Mouse (Mus musculus) large intestine, adult 2 months (tissue): Measurements from ENCODE around the gene Anks1b. TPM values are rescaled to one million over a fixed set of nuclear protein-coding genes. Genes with fewer than 3 reads are reported as not detected.

Experiments used
- DNase-seq: peaks from one replicate; pipeline ENCODE4 v3.0.0-alpha.2; 2012; ENCODE audit warnings: low read depth, low spot score
- WGBS: fragments of 180-500 bp; shearing (Covaris S2); methylation state at CpG from one replicate; pipeline ENCODE4 v1.1.7; 2018; 5-methylcytosine and 5-hydroxymethylcytosine counted together
- polyA plus RNA-seq: library from polyadenylated mRNA; depleted of rRNA; stranded (reverse); fragments of >200 nt; gene quantifications from 2 replicates; pipeline ENCODE4 v1.2.3, GENCODE M21; 2012

Anks1b gene
- polyA plus RNA-seq, 1 experiment: 0.17 TPM

DNA sequence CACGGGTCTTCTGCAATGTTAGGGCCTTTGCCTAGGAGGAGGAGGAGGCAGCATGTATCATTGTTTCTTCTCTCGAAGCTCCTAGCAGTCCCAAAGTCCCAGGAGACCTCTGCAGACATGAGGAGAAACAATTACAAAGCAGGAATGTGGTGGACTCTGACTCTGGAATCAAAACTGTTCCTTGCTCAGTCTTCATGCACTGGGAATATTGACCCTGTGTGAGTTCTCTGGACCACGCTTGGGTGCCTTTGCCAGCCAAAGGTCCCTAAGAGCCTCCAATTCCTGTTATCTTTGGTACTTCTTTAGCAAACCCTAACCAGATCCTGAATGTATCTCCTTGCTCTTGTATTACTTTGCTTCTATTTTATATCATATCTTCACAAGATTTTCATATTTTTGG is 1000.9 kb downstream of the Anks1b start:
- no peak for DNase-seq
- 69% methylated on average over 3 of the region's 3 CpGs for WGBS

DNA sequence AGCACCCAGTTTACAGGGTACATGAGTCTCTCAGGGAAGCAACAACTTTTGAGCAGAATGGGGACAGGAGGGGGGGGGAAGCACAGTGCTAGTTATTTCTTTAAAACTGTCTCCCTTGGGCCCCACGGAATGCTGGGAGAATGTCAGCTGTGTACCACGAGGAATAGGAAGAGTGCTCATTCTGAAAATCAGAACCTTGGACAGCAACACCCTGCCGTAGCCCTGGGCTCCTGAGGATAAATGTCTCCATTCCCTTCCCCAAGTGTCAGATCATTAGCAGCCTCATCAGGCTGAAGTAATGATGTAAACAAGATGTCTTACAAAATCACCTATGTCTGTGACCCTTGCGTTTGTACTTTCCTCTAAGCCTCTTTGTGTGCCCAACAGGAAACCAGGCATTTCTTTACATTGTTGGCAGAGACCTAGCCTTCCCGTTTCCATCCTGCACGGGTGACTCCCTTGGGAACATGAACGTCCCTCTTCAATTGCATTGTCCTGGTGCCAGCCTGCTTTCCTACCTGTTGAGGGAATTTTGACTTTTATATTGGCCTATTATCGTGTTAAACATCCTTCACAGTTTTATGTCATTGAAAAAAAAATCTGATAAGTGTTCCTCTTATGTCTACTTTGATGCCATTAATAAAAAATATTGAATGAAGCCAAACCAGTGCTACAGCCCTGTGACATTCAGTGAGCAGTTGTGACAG is 1007.7 kb downstream of the Anks1b start:
- no peak for DNase-seq

DNA sequence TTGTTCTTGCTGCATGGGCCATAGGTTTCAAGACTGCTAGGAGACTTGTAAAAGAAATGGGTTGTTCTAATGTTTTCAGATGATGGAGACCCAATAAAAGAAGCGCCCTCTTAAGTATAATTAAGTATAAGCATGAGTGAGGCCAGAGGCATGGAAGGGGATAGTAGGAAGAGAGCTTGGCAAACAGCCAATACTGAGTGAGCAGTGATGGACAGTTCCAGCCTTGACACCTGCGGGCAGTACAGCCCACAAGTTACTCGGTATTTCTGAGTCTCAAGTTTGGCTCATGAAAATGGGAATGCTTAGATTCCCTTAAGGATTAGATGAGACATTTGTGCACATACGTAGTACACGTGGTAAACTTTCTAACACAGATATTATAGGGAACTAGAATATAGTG is 1016.3 kb downstream of the Anks1b start:
- 69% methylated on average over 5 of the region's 5 CpGs for WGBS
- DNase-seq: no peak

More for the DNA sequence above, 1007.7 kb downstream of the Anks1b start:
- WGBS: 27% methylated on average over 8 of the region's 8 CpGs

DNA sequence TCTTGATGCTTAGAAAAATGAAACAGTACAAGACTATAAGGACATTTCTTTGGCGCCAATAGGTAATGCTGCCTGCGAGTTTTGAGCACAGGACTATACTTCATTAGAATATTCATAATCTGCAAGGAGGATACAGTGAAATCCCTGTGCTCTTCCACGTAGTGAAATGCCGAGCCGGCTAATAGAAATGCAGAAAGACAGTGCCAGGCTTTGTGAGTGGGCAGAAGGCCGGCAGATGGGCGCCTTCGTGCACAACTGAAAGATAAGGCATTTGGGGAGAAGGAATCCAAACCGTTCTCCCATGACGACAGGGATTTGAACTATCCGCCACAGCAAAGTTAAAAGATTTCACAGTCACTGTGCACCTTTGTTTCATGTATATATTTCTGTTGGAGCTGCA is 1019.4 kb downstream of the Anks1b start:
- WGBS: 83% methylated on average over 11 of the region's 11 CpGs
- DNase-seq: no peak

DNA sequence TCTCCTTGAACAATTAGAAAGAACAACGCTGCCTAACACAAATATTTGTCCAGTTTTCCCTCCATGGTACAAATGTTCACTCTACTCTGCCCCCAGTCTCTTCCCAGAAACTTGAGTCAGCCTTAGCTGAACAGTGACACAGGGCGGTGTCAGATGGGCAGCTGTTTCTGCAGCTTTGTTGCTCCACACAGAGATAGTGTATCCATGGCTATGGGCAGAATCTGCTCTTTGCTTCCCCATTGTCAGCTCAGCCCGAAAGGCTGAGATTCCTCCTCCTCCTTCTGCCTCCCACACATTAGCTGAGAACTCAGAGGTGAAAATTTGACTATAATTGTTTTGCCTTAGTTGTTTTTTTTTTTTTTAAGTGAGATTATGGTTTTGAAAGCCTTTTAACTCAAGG is 1024.6 kb downstream of the Anks1b start:
- no peak for DNase-seq
- WGBS: 41% methylated on average over 3 of the region's 3 CpGs

DNA sequence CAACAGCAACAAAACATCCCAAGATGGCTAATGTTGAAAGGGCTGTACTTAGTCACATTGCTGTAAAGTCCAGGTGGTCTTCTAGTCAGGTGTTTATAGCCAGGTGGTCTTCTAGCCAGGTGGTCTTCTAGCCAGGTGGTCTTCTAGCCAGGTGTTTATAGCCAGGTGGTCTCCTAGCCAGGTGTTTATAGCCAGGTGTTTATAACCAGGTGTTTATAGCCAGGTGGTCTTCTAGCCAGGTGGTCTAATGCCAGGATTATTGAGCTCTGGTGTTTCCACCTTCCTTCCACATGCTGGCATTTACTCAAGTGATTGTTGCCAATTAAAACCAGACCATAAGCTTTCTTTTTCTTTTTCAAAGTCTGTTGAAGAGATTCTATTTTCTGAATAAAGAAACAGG is 1030.9 kb downstream of the Anks1b start:
- DNase-seq: no peak

DNA sequence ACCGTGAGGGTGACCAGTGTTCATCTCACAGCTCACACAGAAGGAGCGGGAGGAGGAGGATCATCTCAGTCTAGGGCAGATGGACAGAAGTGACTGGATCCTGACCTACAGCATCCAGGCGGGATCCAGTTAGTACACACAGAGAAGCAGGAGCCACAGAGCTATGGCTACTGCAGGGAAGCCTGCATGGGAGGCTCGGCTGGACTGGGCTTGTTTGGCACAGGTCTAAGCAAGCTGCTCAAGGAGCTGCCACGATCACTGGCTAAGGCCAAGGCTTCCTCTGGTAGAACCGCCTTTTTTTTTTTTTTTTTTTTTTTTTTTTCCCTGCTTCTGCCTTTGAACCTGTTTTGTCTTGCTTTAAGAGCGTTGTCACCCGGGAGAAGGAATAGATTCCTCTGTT is 1034.1 kb downstream of the Anks1b start:
- 57% methylated on average over 8 of the region's 8 CpGs for WGBS
- DNase-seq: no peak

DNA sequence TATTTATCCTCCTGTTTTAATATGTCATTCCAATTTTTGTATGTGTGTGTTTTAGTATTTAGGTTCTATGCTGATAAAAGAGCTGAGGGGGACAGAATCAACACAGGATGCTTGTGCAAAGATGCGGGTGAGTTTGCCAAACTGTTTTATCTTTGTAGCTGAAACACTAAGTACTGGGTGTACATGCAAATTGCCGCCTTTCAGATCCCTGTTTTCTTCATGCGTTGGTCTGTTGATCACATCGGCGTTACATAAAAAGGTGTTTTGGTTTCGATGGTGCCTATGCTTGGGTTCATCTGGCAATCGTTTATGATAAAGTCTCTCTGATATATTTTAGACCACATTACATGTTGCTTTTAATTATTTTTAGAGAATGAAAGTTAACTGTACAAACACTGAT is 1050.2 kb downstream of the Anks1b start:
- WGBS: 86% methylated on average over 7 of the region's 7 CpGs
- no peak for DNase-seq

DNA sequence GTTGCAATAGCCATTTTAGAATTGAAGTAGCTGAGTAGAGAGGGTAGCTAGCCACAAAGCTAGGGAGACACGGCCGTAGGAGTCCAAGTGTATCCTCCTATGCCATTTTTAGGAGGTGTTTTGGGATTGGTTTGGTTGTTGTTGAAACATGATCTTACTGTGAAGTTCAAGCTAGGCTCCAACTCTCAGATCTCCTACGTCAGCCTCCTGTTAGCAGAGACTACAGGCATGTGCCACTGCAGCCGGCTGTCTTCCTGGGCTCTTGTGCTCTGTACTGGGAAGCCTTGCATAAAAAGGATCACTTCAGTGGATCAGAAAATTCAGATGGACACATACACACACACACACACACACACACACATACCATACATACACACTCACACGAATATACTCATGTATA is 1059.8 kb downstream of the Anks1b start:
- 73% methylated on average over 5 of the region's 5 CpGs for WGBS
- DNase-seq: no peak

DNA sequence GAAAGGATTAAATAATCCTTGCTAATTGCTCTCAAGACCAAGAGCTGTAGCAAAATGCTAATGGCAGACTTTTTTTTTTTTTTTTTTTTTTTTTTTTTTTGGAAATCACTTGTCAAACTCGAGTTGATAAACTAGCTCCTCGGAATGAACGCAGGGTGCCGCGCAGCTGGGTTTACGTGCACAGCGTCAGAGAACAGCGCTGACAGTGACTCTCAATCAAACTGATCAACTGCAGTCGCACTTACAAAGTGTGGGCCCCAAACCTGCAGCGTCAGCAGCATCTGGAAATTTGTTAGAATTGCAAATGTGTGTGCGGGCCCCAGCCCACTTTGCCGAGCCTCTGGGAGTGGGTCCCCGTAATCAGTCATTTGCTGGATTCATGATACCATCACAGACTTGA is 1061.4 kb downstream of the Anks1b start:
- 73% methylated on average over 13 of the region's 13 CpGs for WGBS

DNA sequence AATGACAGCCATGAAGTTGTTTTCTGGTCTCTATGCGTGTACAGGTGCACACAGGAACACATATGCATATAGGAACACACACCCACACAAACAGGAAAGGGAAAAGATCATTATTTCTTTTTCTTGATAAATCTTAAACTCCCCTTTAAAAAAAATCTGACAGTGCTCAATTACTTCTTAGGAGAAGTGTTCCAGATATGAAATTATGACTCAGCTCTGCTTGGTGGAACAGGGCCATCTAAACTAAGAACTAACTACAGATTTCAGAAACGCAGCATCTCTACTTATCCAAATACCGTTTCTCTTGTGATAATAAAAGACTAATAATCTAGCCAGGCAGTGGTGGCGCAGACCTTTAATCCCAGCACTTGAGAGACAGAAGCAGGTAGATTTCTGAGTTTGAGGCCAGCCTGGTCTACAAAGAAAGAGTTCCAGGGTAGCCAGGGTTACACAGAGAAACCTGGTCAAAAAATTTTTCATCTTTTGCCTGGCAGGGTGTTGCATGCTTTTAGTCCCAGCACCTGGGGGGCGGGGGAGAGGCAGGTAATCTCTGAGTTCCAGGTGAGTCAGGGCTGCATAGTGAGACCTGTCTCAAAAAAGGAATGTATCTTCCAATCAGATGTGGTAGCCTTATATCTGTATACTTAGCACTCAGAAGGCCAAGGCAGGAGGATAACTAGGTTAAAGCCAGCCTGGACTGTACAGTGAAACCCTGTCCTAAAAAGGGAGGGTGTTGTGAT is 1064.6 kb downstream of the Anks1b start:
- 79% methylated on average over 5 of the region's 5 CpGs for WGBS
- no peak for DNase-seq

More for the DNA sequence above, 1061.4 kb downstream of the Anks1b start:
- no peak for DNase-seq

DNA sequence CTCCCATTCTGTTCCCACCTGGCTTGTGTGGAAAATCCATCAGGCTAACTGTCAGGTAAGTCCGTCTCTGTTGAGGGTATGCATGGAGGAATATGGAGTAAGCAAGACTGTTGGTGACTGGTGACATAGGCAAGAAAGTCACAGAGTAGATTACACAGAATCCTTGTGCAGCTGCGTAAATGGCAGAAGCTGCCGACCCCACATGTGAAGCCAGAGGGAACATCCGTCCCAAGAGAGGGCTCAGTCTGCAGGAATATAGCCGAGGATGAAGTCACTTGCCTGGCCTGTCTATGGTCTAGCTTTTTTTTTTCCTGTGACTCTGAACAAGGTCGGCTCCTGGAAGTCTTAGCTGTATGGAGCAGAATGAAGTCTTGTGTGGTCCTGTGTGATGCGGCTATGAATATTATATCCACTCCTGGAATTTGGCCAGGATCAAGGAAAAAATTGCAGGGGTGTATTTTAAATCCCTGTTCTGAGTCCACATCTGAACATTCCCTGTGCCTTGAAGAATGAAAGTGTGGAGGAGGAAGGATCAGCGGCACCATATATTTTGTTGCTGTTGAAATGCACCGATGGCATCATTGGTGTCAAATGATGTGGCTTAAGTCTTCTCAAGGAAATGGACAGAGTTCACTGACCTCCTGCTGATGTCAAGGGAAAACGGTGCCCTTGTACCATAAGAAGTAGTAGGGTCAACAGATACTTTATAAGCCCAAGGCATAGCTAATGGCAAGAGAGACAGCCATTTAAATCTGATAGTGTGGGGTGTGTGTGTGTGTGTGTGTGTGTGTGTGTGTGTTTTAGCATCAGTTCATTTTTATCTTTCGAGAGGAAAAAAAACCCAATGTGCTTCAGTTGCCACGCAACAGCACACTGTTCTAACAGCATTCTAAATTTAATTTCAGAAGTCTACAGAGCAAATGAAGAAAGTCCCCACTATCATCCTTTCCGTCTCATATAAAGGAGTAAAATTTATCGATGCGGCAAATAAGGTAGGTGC is 1067.5 kb downstream of the Anks1b start:
- 81% methylated on average over 15 of the region's 15 CpGs for WGBS
- no peak for DNase-seq

DNA sequence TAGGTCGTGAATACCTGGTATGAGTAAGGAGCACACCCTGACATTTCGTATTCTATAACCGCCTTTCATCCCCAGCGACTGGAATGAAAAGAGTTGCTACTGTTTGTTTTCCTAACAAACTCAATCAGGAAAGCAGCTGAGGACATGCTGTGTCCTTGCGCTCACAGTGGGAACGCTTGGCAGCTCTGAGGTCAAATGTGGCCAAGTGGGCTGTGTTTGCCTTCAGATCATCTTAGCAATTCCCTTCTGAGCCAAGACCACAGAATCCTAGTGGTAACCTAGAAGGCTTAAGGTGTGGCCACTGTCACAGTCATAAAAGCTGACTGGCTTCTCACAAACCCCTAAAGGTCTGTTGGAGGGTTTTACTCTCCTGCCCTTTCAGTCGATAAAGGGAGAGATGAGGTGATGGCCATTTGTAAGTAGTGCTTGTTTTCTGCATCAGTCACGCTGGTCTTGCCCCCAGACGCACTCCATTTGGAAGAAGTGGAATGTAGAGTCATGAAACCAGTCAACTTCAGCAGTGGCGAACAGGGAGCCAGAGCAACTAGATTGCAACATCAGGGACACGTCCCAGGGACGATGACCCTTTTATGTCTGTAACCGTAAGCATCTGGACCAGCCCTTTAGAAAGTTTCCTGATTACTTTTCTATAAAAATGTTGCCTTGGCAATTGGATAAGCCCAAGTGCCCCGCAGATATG is 1068.8 kb downstream of the Anks1b start:
- DNase-seq: no peak
- WGBS: 70% methylated on average over 14 of the region's 14 CpGs

DNA sequence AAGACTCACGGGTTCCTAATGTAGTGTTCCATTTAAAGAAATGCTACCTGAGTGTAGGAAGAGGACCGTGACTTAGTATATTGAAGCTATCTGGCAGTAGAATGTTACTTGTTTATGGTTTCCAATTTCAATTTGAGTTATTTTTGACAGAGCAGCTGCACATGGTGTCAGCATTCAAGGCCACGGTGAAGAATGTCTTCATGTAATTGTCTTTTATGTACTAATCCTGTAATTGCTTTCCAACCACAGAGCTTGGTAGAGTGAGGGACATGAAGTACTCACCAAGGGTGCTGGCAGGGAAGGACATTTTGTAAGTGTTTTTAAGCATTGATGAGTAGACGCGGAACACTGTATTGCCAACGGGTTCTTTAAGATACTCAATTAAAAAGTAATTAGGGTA is 1073.7 kb downstream of the Anks1b start:
- WGBS: 88% methylated on average over 6 of the region's 6 CpGs
- no peak for DNase-seq

DNA sequence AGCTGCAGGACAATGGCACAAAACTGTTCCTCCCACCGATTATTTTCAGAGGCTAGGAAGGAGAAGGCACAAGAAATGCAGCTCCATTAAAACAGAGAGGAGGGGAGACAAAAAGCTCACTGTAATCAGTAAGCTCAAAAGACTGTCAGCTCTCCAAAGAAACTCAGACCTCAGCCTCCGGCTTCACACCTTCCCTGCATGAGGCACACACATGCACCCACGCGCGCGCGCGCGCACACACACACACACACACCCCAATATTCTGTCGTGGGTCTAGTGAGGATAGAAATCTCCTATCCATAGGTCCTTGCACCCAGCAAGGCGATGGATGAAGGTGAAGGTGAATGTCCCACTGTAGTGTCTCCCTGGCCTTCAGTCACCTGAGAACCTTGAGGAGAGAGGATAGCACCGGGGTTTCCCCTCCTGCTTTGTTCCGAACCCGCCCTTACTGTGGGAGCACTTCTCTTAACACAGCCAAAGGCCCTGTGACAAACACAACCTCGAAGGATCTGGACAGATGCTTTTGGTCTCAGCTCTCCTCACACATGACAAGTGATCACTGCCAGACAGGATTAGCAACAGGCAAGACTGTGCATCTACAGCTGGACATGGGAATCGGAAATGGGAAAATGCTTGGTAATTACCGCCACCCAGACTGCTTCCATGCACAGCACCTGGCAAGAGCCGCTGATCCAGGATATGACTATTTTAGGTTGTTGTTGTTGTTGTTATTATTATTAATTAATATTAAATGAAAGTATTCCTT is 1074.5 kb downstream of the Anks1b start:
- no peak for DNase-seq
- 85% methylated on average over 18 of the region's 18 CpGs for WGBS

DNA sequence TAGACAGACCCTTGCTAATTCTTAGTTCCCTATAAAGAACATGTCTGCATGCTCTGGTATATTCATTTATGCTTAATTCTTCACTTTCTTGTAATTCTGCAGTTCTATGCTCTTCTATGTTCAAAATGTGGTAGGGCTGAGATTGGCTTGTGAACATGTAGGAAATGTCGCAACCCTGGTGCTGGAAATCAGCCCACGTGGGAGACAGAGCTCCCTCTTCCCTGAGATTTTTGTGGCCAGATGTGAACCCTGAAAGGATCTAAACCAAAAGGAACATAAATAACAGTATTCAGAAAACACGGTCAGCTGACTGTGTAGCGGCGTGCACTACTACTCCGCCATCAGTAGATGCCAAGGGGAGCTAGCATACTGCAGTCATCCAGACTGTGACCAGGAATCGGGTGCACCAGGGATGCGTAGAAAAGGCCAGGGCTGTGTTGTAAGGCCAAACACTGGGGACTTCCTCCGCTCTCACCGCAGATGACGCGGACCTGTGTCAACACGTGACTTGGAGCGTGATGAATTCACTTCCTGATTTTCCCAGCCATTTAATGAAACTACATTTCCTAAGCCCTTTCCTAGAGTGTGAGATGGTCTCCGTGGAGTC is 1079.9 kb downstream of the Anks1b start:
- DNase-seq: no peak
- 89% methylated on average over 15 of the region's 15 CpGs for WGBS

DNA sequence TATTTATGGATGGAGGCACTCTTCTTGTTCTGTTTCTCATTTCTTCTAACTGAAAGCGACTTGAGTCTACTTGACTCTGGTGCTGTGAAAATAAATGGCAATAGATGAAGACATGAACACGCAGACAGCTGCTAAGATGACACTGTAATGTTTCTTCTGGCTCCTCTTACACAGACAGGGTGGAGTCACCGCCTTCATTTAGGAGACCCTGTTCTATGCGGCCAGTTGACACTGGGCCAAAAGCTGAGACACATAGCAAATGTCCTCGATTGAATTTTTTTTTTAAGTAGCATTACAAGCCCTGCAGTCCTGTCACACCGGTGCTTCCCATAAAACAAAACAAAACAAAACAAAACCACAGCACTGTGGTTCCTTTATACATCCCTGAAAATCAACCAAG is 1080.5 kb downstream of the Anks1b start:
- DNase-seq: no peak
- 65% methylated on average over 6 of the region's 6 CpGs for WGBS

DNA sequence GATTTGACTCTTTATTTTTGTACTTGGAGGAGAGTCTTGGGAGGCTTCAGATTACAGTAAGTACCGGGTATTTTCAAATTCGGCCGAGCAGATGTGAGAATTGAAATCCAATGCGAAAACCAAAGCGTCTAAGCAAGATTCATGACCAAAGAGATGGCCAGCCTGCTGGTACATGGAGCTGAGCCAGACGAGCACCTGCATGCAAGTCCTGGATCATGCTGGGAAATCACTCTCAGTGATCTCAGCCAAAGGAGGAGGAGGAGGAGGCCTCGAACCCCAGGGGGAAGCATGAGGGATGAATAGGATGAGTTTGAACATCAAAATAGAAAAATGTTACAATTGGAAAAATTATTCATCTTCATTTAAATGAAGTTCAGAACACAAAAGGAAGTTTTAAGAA is 1087.1 kb downstream of the Anks1b start:
- 72% methylated on average over 7 of the region's 7 CpGs for WGBS

DNA sequence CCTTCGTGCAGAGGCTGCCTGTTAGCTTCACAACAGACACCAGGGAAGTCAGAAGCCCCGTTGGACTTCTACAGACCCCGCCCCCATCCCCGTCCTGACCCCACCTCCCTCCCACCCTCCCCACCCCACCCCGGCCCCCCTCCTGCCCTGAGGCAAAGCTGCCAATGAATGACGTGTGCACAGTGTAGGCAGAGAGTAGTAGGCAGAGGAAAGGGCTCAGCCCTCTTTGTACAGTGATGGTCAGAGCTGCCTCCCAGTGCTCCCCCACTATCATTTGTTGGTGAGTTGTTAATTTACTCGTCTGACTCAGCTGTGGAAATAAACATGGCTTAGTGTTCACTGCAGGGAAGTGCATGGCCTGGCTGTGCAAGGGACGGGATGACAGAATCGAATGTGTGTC is 1091.2 kb downstream of the Anks1b start:
- DNase-seq: no peak
- 24% methylated on average over 9 of the region's 9 CpGs for WGBS

More for the DNA sequence above, 1087.1 kb downstream of the Anks1b start:
- no peak for DNase-seq
